Mouse (Mus musculus) liver, postnatal 0 days (tissue): Measurements from ENCODE around the gene Cnst.

Experiments
- CTCF ChIP-seq: sonication (generic); IDR thresholded peaks from 2 replicates; pipeline ENCODE4 v1.5.1; 2016; ENCODE audit warnings: antibody characterized with exemption, low read depth
- EP300 ChIP-seq: IDR thresholded peaks from 2 replicates; pipeline ENCODE4 v1.6.1; 2016; ENCODE audit warnings: antibody characterized with exemption, low read depth, mild to moderate bottlenecking

DNA sequence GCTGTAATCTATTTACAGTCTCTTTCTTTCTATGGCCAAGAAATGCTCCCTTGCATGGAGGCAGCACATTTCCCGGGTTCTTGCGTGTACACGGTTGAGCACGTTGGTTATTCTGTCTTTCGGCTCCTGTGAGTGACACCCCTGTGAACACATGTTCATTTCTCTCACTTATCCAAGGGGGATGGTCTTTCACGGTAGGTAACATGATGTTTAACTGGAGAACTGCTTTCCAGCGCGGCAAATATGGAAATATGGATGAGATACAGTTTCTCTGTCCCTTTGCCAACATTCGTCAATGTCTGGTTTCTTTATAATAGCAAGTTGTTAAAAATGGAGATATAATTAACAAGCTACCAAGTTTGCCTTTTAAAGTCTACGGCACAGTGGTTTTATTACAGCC lies 35.3 kb downstream of the Cnst start:
- no peak for TF ChIP-seq CTCF
- TF ChIP-seq EP300, result no peak
